ENCODE assay signal across 14 mouse cellular contexts in genomic region chr4:135752106-135752778, GRCm38 (mm10). TPM values are rescaled to one million over a fixed set of nuclear protein-coding genes. Genes with fewer than 3 reads are reported as not detected.
"Had no signal": no experiment of that assay in that cellular context is flagged by ENCODE, and none has a peak within 500 bp of the region (broad histone marks: within the 10 kb centered on the region; RNA-seq: fewer than 3 reads in every experiment).

No protein-coding gene starts in this region.

- DNase-seq: kidney, adult 8-10 months; kidney, postnatal 25 days; layer of hippocampus, postnatal 36 days; lung, postnatal 14 days; right cerebral cortex, postnatal 14 days had no signal

- H3K4me2 ChIP-seq: hindbrain, embryonic 15.5 days; limb, embryonic 15.5 days; lung, embryonic 15.5 days; midbrain, embryonic 12.5 days had no signal

- H3K36me3 ChIP-seq: hindbrain, embryonic 15.5 days; limb, embryonic 15.5 days; lung, embryonic 15.5 days; midbrain, embryonic 12.5 days had no signal

- H3K27me3 ChIP-seq: hindbrain, embryonic 15.5 days; limb, embryonic 15.5 days; lung, embryonic 15.5 days; midbrain, embryonic 12.5 days had no signal

- H3K27ac ChIP-seq: hindbrain, embryonic 15.5 days; limb, embryonic 15.5 days; lung, embryonic 15.5 days; macrophage; midbrain, embryonic 12.5 days had no signal

- H3K4me3 ChIP-seq: hindbrain, embryonic 15.5 days; limb, embryonic 15.5 days; lung, embryonic 15.5 days; megakaryocyte, embryonic 14.5 days; midbrain, embryonic 12.5 days had no signal

- H3K9ac ChIP-seq: hindbrain, embryonic 15.5 days; limb, embryonic 15.5 days; lung, embryonic 15.5 days; midbrain, embryonic 12.5 days had no signal

- H3K9me3 ChIP-seq: limb, embryonic 15.5 days had no signal

- H3K4me1 ChIP-seq: hindbrain, embryonic 15.5 days; limb, embryonic 15.5 days; lung, embryonic 15.5 days; megakaryocyte, embryonic 14.5 days; midbrain, embryonic 12.5 days had no signal

RNA-seq across cellular contexts. Expression of gene Il22ra1, which starts 24.3 kb away (rescaled TPM):
- polyA plus RNA-seq: hindbrain, embryonic 15.5 days; limb, embryonic 11.5 days; macrophage; midbrain, embryonic 12.5 days; midbrain, postnatal 0 days; neural tube, embryonic 14.5 days had no signal
